Mouse (Mus musculus) cortical plate, adult 2 months (tissue): ENCODE data around the gene Mrpl51. TPM values are rescaled to one million over a fixed set of nuclear protein-coding genes. Genes with fewer than 3 reads are reported as not detected.
A peak's percentile ranks its signal among the peaks of the same experiment; 100 is the strongest.
"Not testable (repeated sequence)": the region's sequence is repeated elsewhere in the genome, so short reads cannot be mapped to it uniquely, and the experiment has no call there.

ENCODE experiments used
- H3K27ac ChIP-seq: fragments of 200-500 bp; 2 replicates; pipeline ENCODE4 v1.5.1; 2012; ENCODE audit warnings: low read length, control low read depth, inconsistent platforms; ENCODE audit not compliant: insufficient read depth
- H3K4me1 ChIP-seq: fragments of 200-500 bp; 2 replicates; pipeline ENCODE4 v1.6.1; 2011; ENCODE audit warnings: low read length; ENCODE audit not compliant: control insufficient read depth, insufficient read depth
- H3K4me3 ChIP-seq: fragments of 200-500 bp; 2 replicates; pipeline ENCODE4 v1.5.1; 2011; ENCODE audit warnings: mild to moderate bottlenecking, low read length, control low read depth; ENCODE audit not compliant: insufficient read depth
- CTCF ChIP-seq: fragments of 200-500 bp; IDR thresholded peaks from 2 replicates; pipeline ENCODE4 v1.5.1; 2011; ENCODE audit warnings: mild to moderate bottlenecking, control low read depth, low read length; ENCODE audit not compliant: insufficient read depth; ENCODE audit errors: extremely low read depth
- POLR2A ChIP-seq: fragments of 200-500 bp; IDR thresholded peaks from 2 replicates; pipeline ENCODE4 v1.6.1; 2011; ENCODE audit warnings: mild to moderate bottlenecking, low read length, control low read depth; ENCODE audit not compliant: insufficient read depth; ENCODE audit errors: extremely low read depth
- polyA plus RNA-seq: library from polyadenylated mRNA; depleted of rRNA; stranded (reverse); fragments of >200 nt; gene quantifications from 2 replicates; pipeline ENCODE4 v1.2.3, GENCODE M21; 2012

Mrpl51 gene
- polyA plus RNA-seq, 1 experiment, result 51.2 TPM

GRCm38 (mm10) chr6:125156903-125157614 lies 34.5 kb upstream of the Mrpl51 start:
- H3K4me1 ChIP-seq, result peaks cover 1% of the 10 kb centered on the region; the same call in 1 of the 2 replicates
- H3K4me3 ChIP-seq, result no peak overlapping the region
- H3K27ac ChIP-seq, result peak overlapping the region; percentile 28; the same call in 1 of the 2 replicates
- TF ChIP-seq CTCF, result no peak
- no peak for TF ChIP-seq POLR2A

- Histone ChIP-seq H3K4me3 (no peak overlapping the region), H3K27ac (no peak overlapping the region), H3K4me1 (peaks cover 1% of the 10 kb centered on the region; the same call in 1 of the 2 replicates)
- TF ChIP-seq POLR2A (no peak), CTCF (no peak)
Measured at GRCm38 (mm10) chr6:125158944-125159492, 32.6 kb upstream of the Mrpl51 start.

GRCm38 (mm10) chr6:125159773-125160557 lies 31.6 kb upstream of the Mrpl51 start:
- TF ChIP-seq POLR2A (no peak), CTCF (no peak)
- H3K4me1 ChIP-seq, result peaks cover 1% of the 10 kb centered on the region; the same call in 1 of the 2 replicates
- H3K27ac ChIP-seq, result no peak overlapping the region

GRCm38 (mm10) chr6:125160558-125160853 lies 31.1 kb upstream of the Mrpl51 start:
- TF ChIP-seq CTCF, result no peak
- no peak for TF ChIP-seq POLR2A
- H3K27ac ChIP-seq, result no peak overlapping the region
- peaks cover 1% of the 10 kb centered on the region; the same call in 1 of the 2 replicates for H3K4me1 ChIP-seq
- no peak overlapping the region for H3K4me3 ChIP-seq

More at GRCm38 (mm10) chr6:125159773-125160557, 31.6 kb upstream of the Mrpl51 start:
- no peak overlapping the region for H3K4me3 ChIP-seq

- H3K4me1 ChIP-seq, result peaks cover 1% of the 10 kb centered on the region; the same call in 1 of the 2 replicates
- no peak overlapping the region for H3K27ac ChIP-seq
- peak; percentile 63 for TF ChIP-seq POLR2A
- no peak for TF ChIP-seq CTCF
- no peak overlapping the region for H3K4me3 ChIP-seq
Measured at GRCm38 (mm10) chr6:125160854-125161760, 30.5 kb upstream of the Mrpl51 start.

- H3K27ac ChIP-seq, H3K4me1 ChIP-seq, H3K4me3 ChIP-seq: not testable (repeated sequence)
- TF ChIP-seq CTCF, result peak; percentile 54
Measured at GRCm38 (mm10) chr6:125161971-125162370, 29.6 kb upstream of the Mrpl51 start.

- peak overlapping the region; percentile 92; the same call in 1 of the 2 replicates for H3K4me3 ChIP-seq
- H3K4me1 ChIP-seq, H3K27ac ChIP-seq: not testable (repeated sequence)
Measured at GRCm38 (mm10) chr6:125162615-125163305, 28.8 kb upstream of the Mrpl51 start.

GRCm38 (mm10) chr6:125163801-125164657 lies 27.6 kb upstream of the Mrpl51 start:
- H3K4me1 ChIP-seq, result peaks cover 8% of the 10 kb centered on the region
- TF ChIP-seq CTCF (no peak), POLR2A (0 out of 2 replicates have a peak, but pooled peaks have one; percentile 24)

More at GRCm38 (mm10) chr6:125163801-125164657, 27.6 kb upstream of the Mrpl51 start:
- Histone ChIP-seq H3K27ac (peak overlapping the region; percentile 58), H3K4me3 (peak overlapping the region; percentile 92)
